In genomic region chr5:90414142-90414924, GRCm38 (mm10) we compare ENCODE assay signal across 22 mouse cellular contexts. TPM values are rescaled to one million over a fixed set of nuclear protein-coding genes. Genes with fewer than 3 reads are reported as not detected.
DNase-seq lines count a peak whose midpoint lies in the region; ATAC-seq and TF ChIP-seq lines count a peak whose summit lies in the region.
"Had no signal": no experiment of that assay in that cellular context is flagged by ENCODE, and none has a peak within 500 bp of the region (broad histone marks: within the 10 kb centered on the region; RNA-seq: fewer than 3 reads in every experiment).

No protein-coding gene starts in this region.

- no peak for TF ChIP-seq CTCF in intestine, postnatal 0 days (IDR thresholded peaks at IDR 0.05; ENCODE audit: low read depth)

- WGBS in intestine, postnatal 0 days, result 45% methylated on average over 8 of the region's 8 CpGs
- 53% methylated on average over 8 of the region's 8 CpGs for WGBS in intestine, embryonic 15.5 days
- WGBS in liver, embryonic 11.5 days, result 61% methylated on average over 8 of the region's 8 CpGs
- WGBS in liver, embryonic 12.5 days (ENCODE audit: insufficient replicate concordance), result 40% methylated on average over 8 of the region's 8 CpGs
- 27% methylated on average over 8 of the region's 8 CpGs for WGBS in liver, embryonic 15.5 days (ENCODE audit: insufficient replicate concordance)
- WGBS in midbrain, embryonic 11.5 days, result 91% methylated on average over 8 of the region's 8 CpGs

- H3K27me3 ChIP-seq in intestine, postnatal 0 days (replicated peaks; ENCODE audit: control insufficient read depth, insufficient read depth, low read length), result no peaks in the 10 kb centered on the region
- no peaks in the 10 kb centered on the region for H3K27me3 ChIP-seq in intestine, embryonic 15.5 days (replicated peaks)
- no peaks in the 10 kb centered on the region for H3K27me3 ChIP-seq in liver, embryonic 11.5 days (replicated peaks; ENCODE audit: control insufficient read depth, insufficient read depth, low read length)
- H3K27me3 ChIP-seq in liver, embryonic 12.5 days (replicated peaks), result no peaks in the 10 kb centered on the region
- no peaks in the 10 kb centered on the region for H3K27me3 ChIP-seq in liver, embryonic 15.5 days
- no peaks in the 10 kb centered on the region for H3K27me3 ChIP-seq in midbrain, embryonic 11.5 days (ENCODE audit: control insufficient read depth, insufficient read depth, low read length)
- H3K27me3 ChIP-seq: heart, embryonic 12.5 days; hindbrain, embryonic 13.5 days; megakaryocyte, embryonic 14.5 days; neural tube, embryonic 15.5 days had no signal

- no peaks in the 10 kb centered on the region for H3K4me1 ChIP-seq in intestine, postnatal 0 days (replicated peaks; ENCODE audit: control insufficient read depth, insufficient read depth, low read length)
- H3K4me1 ChIP-seq in intestine, embryonic 15.5 days (replicated peaks), result no peaks in the 10 kb centered on the region
- H3K4me1 ChIP-seq in liver, embryonic 11.5 days (replicated peaks; ENCODE audit: control insufficient read depth, insufficient read depth, low read length), result 0 out of 2 replicates have a peak, but pooled peaks cover 4% of the 10 kb centered on the region
- peaks cover 5% of the 10 kb centered on the region; the same call in 1 of the 2 replicates for H3K4me1 ChIP-seq in liver, embryonic 12.5 days
- peaks cover 3% of the 10 kb centered on the region; the same call in 1 of the 2 replicates for H3K4me1 ChIP-seq in liver, embryonic 15.5 days (replicated peaks)
- H3K4me1 ChIP-seq in midbrain, embryonic 11.5 days (ENCODE audit: control insufficient read depth, insufficient read depth, low read length), result no peaks in the 10 kb centered on the region
- H3K4me1 ChIP-seq: hindbrain, embryonic 13.5 days; megakaryocyte, embryonic 14.5 days; neural tube, embryonic 15.5 days had no signal

- no peak for ATAC-seq in intestine, postnatal 0 days
- no peak for ATAC-seq in intestine, embryonic 15.5 days
- no peak for ATAC-seq in liver, embryonic 11.5 days (replicated peaks; ENCODE audit: low FRiP score)
- ATAC-seq in liver, embryonic 12.5 days, result no peak
- peak; percentile 36; the same call in 1 of the 2 replicates for ATAC-seq in common myeloid progenitor, adult 5-6 weeks (replicated peaks; ENCODE audit: low read depth, poor library complexity, severe bottlenecking)
- ATAC-seq in liver, embryonic 15.5 days (ENCODE audit: insufficient read depth), result peak; percentile 76
- ATAC-seq in midbrain, embryonic 11.5 days (ENCODE audit: low FRiP score), result no peak
- ATAC-seq: inflammation-experienced regulatory T-cells, adult 6 months; midbrain, embryonic 16.5 days had no signal

- no peak overlapping the region for H3K4me3 ChIP-seq in intestine, postnatal 0 days (ENCODE audit: low read depth, low read length)
- H3K4me3 ChIP-seq in intestine, embryonic 15.5 days (replicated peaks), result no peak overlapping the region
- no peak overlapping the region for H3K4me3 ChIP-seq in liver, embryonic 11.5 days (ENCODE audit: low read depth, low read length)
- H3K4me3 ChIP-seq in liver, embryonic 12.5 days, result no peak overlapping the region
- H3K4me3 ChIP-seq in liver, embryonic 15.5 days (replicated peaks), result no peak overlapping the region
- no peak overlapping the region for H3K4me3 ChIP-seq in midbrain, embryonic 11.5 days (ENCODE audit: low read depth, low read length)
- H3K4me3 ChIP-seq: heart, embryonic 12.5 days; hindbrain, embryonic 13.5 days; megakaryocyte, embryonic 14.5 days; neural tube, embryonic 15.5 days had no signal

- DNase-seq in liver, embryonic 11.5 days (ENCODE audit: low spot score), result no peak
- no peak for DNase-seq in midbrain, embryonic 11.5 days (ENCODE audit: low spot score, missing footprints)
- no peak for DNase-seq in thymus, postnatal 4 days
- DNase-seq: B cell, adult 2 months; cerebellum, postnatal 25 days; heart, adult 11 months; kidney, postnatal 14 days had no signal

- no peak overlapping the region for H3K27ac ChIP-seq in intestine, postnatal 0 days (ENCODE audit: low read depth, low read length)
- no peak overlapping the region for H3K27ac ChIP-seq in intestine, embryonic 15.5 days
- 0 out of 2 replicates have a peak overlapping the region, but pooled peaks have one; percentile 48 for H3K27ac ChIP-seq in liver, embryonic 11.5 days (ENCODE audit: low read depth, low read length)
- no peak overlapping the region for H3K27ac ChIP-seq in liver, embryonic 12.5 days
- H3K27ac ChIP-seq in liver, embryonic 15.5 days (replicated peaks), result peak overlapping the region; percentile 77
- no peak overlapping the region for H3K27ac ChIP-seq in midbrain, embryonic 11.5 days (ENCODE audit: low read depth, low read length)
- H3K27ac ChIP-seq: hindbrain, embryonic 13.5 days; neural tube, embryonic 15.5 days had no signal

- peak overlapping the region; percentile 37; the same call in 1 of the 2 replicates for H3K4me2 ChIP-seq in intestine, postnatal 0 days (replicated peaks; ENCODE audit: low read depth)
- no peak overlapping the region for H3K4me2 ChIP-seq in intestine, embryonic 15.5 days (replicated peaks)
- no peak overlapping the region for H3K4me2 ChIP-seq in liver, embryonic 11.5 days
- H3K4me2 ChIP-seq in liver, embryonic 12.5 days, result no peak overlapping the region
- H3K4me2 ChIP-seq in liver, embryonic 15.5 days, result peak overlapping the region; percentile 26; the same call in 1 of the 2 replicates
- no peak overlapping the region for H3K4me2 ChIP-seq in midbrain, embryonic 11.5 days
- H3K4me2 ChIP-seq: heart, embryonic 12.5 days; hindbrain, embryonic 13.5 days; lung, embryonic 14.5 days; neural tube, embryonic 15.5 days had no signal

- no peaks in the 10 kb centered on the region for H3K9me3 ChIP-seq in intestine, postnatal 0 days (ENCODE audit: control insufficient read depth)
- no peaks in the 10 kb centered on the region for H3K9me3 ChIP-seq in intestine, embryonic 15.5 days
- no peaks in the 10 kb centered on the region for H3K9me3 ChIP-seq in liver, embryonic 11.5 days (ENCODE audit: control insufficient read depth, low read length)
- no peaks in the 10 kb centered on the region for H3K9me3 ChIP-seq in liver, embryonic 12.5 days (replicated peaks)
- H3K9me3 ChIP-seq in liver, embryonic 15.5 days (replicated peaks), result no peaks in the 10 kb centered on the region
- H3K9me3 ChIP-seq in midbrain, embryonic 11.5 days (ENCODE audit: control insufficient read depth, low read length), result no peaks in the 10 kb centered on the region
- H3K9me3 ChIP-seq: heart, embryonic 12.5 days; hindbrain, embryonic 13.5 days; megakaryocyte, embryonic 14.5 days; neural tube, embryonic 15.5 days had no signal

- H3K9ac ChIP-seq in intestine, postnatal 0 days (ENCODE audit: low read depth, low read length), result no peak overlapping the region
- no peak overlapping the region for H3K9ac ChIP-seq in intestine, embryonic 15.5 days
- H3K9ac ChIP-seq in liver, embryonic 11.5 days (ENCODE audit: low read depth, low read length), result no peak overlapping the region
- H3K9ac ChIP-seq in liver, embryonic 12.5 days, result no peak overlapping the region
- H3K9ac ChIP-seq in liver, embryonic 15.5 days, result no peak overlapping the region
- no peak overlapping the region for H3K9ac ChIP-seq in midbrain, embryonic 11.5 days (ENCODE audit: low read length)
- H3K9ac ChIP-seq: heart, embryonic 12.5 days; hindbrain, embryonic 13.5 days; lung, embryonic 14.5 days; neural tube, embryonic 15.5 days had no signal

- H3K36me3 ChIP-seq in intestine, postnatal 0 days (ENCODE audit: control insufficient read depth, insufficient read depth), result no peaks in the 10 kb centered on the region
- H3K36me3 ChIP-seq in intestine, embryonic 15.5 days, result no peaks in the 10 kb centered on the region
- H3K36me3 ChIP-seq in liver, embryonic 11.5 days (ENCODE audit: control insufficient read depth, insufficient read depth, low read length), result no peaks in the 10 kb centered on the region
- no peaks in the 10 kb centered on the region for H3K36me3 ChIP-seq in liver, embryonic 12.5 days
- no peaks in the 10 kb centered on the region for H3K36me3 ChIP-seq in liver, embryonic 15.5 days (replicated peaks)
- H3K36me3 ChIP-seq in midbrain, embryonic 11.5 days (ENCODE audit: control insufficient read depth, insufficient read depth, low read length), result no peaks in the 10 kb centered on the region
- H3K36me3 ChIP-seq: heart, embryonic 12.5 days; hindbrain, embryonic 13.5 days; neural tube, embryonic 15.5 days had no signal

RNA-seq across cellular contexts. Expression of gene Alb, which starts 46.4 kb away (rescaled TPM):
- polyA plus RNA-seq in intestine, postnatal 0 days (2015; fragmentation: Nextera tagmentation; extraction: Ambion mirVana), result 0.99 and 1.1 TPM in 2 replicates
- 51.4 and 80.7 TPM in 2 replicates for polyA plus RNA-seq in intestine, embryonic 15.5 days (2015; fragmentation: Nextera tagmentation; extraction: Ambion mirVana)
- 772 and 788 TPM in 2 replicates for polyA plus RNA-seq in liver, embryonic 11.5 days (2014; fragmentation: Nextera tagmentation; extraction: Ambion mirVana)
- polyA plus RNA-seq in liver, embryonic 12.5 days (2016; fragmentation: Nextera tagmentation; extraction: Ambion mirVana), result 1,037 and 1,058 TPM in 2 replicates
- total RNA-seq in common myeloid progenitor, adult 5-6 weeks (2017), result not detected in 2 replicates
- polyA plus RNA-seq in liver, embryonic 15.5 days (2015; fragmentation: Nextera tagmentation; extraction: Ambion mirVana), result 4,949 and 6,319 TPM in 2 replicates
- polyA plus RNA-seq in midbrain, embryonic 11.5 days (2014; fragmentation: Nextera tagmentation; extraction: Ambion mirVana), result not detected in 2 replicates
- total RNA-seq: heart, postnatal 25 days; layer of hippocampus, postnatal 10 days had no signal
- polyA plus RNA-seq: forebrain, embryonic 11.5 days; inflammation-experienced regulatory T-cells, adult 6 months; midbrain, embryonic 16.5 days had no signal

RNA-seq across cellular contexts. Expression of gene Gm9958, which starts 47.3 kb away (rescaled TPM):
- 3.0 and 3.3 TPM in 2 replicates for polyA plus RNA-seq in intestine, postnatal 0 days (2015; fragmentation: Nextera tagmentation; extraction: Ambion mirVana)
- 5.5 and 6.6 TPM in 2 replicates for polyA plus RNA-seq in intestine, embryonic 15.5 days (2015; fragmentation: Nextera tagmentation; extraction: Ambion mirVana)
- 3.8 and 4.1 TPM in 2 replicates for polyA plus RNA-seq in liver, embryonic 11.5 days (2014; fragmentation: Nextera tagmentation; extraction: Ambion mirVana)
- polyA plus RNA-seq in liver, embryonic 12.5 days (2016; fragmentation: Nextera tagmentation; extraction: Ambion mirVana), result 3.2 and 3.5 TPM in 2 replicates
- total RNA-seq in common myeloid progenitor, adult 5-6 weeks (2017), result 1.2 and 3.2 TPM in 2 replicates
- polyA plus RNA-seq in liver, embryonic 15.5 days (2015; fragmentation: Nextera tagmentation; extraction: Ambion mirVana), result 1.8 and 2.4 TPM in 2 replicates
- polyA plus RNA-seq in midbrain, embryonic 11.5 days (2014; fragmentation: Nextera tagmentation; extraction: Ambion mirVana), result 8.0 and 9.1 TPM in 2 replicates

RNA-seq across cellular contexts. Expression of gene Ankrd17, which starts 48.0 kb away (rescaled TPM):
- 19.3 and 23.3 TPM in 2 replicates for polyA plus RNA-seq in intestine, postnatal 0 days (2015; fragmentation: Nextera tagmentation; extraction: Ambion mirVana)
- 23.1 and 23.2 TPM in 2 replicates for polyA plus RNA-seq in intestine, embryonic 15.5 days (2015; fragmentation: Nextera tagmentation; extraction: Ambion mirVana)
- 25.2 and 32.2 TPM in 2 replicates for polyA plus RNA-seq in liver, embryonic 11.5 days (2014; fragmentation: Nextera tagmentation; extraction: Ambion mirVana)
- 16.3 and 17.4 TPM in 2 replicates for polyA plus RNA-seq in liver, embryonic 12.5 days (2016; fragmentation: Nextera tagmentation; extraction: Ambion mirVana)
- 149 and 213 TPM in 2 replicates for total RNA-seq in common myeloid progenitor, adult 5-6 weeks (2017)
- polyA plus RNA-seq in liver, embryonic 15.5 days (2015; fragmentation: Nextera tagmentation; extraction: Ambion mirVana), result 7.8 and 8.8 TPM in 2 replicates
- 27.7 and 30.5 TPM in 2 replicates for polyA plus RNA-seq in midbrain, embryonic 11.5 days (2014; fragmentation: Nextera tagmentation; extraction: Ambion mirVana)

Comparison
In these comparisons a context has a peak if more than half of its experiments do, and no peak if none do; other contexts are left out.
1. ATAC-seq: peak in common myeloid progenitor, adult 5-6 weeks (single experiment) and liver, embryonic 15.5 days (single experiment); none in intestine, postnatal 0 days (single experiment), intestine, embryonic 15.5 days (single experiment), liver, embryonic 11.5 days (single experiment), liver, embryonic 12.5 days (single experiment) and midbrain, embryonic 11.5 days (single experiment).
2. H3K27ac ChIP-seq: peak in liver, embryonic 11.5 days (single experiment) and liver, embryonic 15.5 days (single experiment); none in intestine, postnatal 0 days (single experiment), intestine, embryonic 15.5 days (single experiment), liver, embryonic 12.5 days (single experiment) and midbrain, embryonic 11.5 days (single experiment).
3. H3K4me2 ChIP-seq: peak in intestine, postnatal 0 days (single experiment) and liver, embryonic 15.5 days (single experiment); none in intestine, embryonic 15.5 days (single experiment), liver, embryonic 11.5 days (single experiment), liver, embryonic 12.5 days (single experiment) and midbrain, embryonic 11.5 days (single experiment).
4. RNA of gene Alb, which starts 46.4 kb away (polyA plus RNA-seq): 4,949 to 6,319 TPM in liver, embryonic 15.5 days, 1,037 to 1,058 TPM in liver, embryonic 12.5 days, 772 to 788 TPM in liver, embryonic 11.5 days and 51.4 to 80.7 TPM in intestine, embryonic 15.5 days; 0.99 to 1.1 TPM in intestine, postnatal 0 days and not detected in midbrain, embryonic 11.5 days; every median in the first group is over 10 times any median in the second.